In the genomic region with DNA sequence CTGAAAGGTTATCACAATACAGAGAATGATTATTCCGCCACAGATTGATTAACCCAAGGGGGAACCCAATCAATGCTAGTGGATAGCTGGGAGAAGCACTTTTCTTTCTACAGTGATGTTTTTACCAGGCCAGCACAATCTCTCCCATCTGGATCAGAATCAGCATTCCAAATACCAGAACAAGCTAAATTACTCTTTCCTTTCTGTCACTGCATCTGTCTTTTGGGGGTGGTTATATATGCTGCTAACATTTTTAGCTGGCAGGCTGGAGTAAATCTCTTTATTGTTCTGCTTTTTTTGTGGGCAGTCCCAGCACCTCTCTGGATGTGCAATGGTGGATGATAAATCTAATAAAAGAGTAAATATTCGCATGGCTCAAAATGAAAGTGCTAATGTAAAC, we compare ENCODE assay signal across 23 mouse cellular contexts.
DNase-seq lines count a peak whose midpoint lies in the region; ATAC-seq lines count a peak whose summit lies in the region.
"Had no signal": no experiment of that assay in that cellular context is flagged by ENCODE, and none has a peak within 500 bp of the region (broad histone marks: within the 10 kb centered on the region; RNA-seq: fewer than 3 reads in every experiment).

No protein-coding gene starts in this region.

- intact Hi-C loops in left cerebral cortex, postnatal 25 days (cut with DNase I): no loop called here

- no peaks in the 10 kb centered on the region for H3K9me3 ChIP-seq in forebrain, embryonic 15.5 days
- H3K9me3 ChIP-seq: embryonic facial prominence, embryonic 12.5 days; embryonic facial prominence, embryonic 15.5 days; hindbrain, embryonic 12.5 days; hindbrain, embryonic 15.5 days had no signal

- H3K27ac ChIP-seq in forebrain, embryonic 15.5 days (replicated peaks): no peak overlapping the region
- H3K27ac ChIP-seq: embryonic facial prominence, embryonic 12.5 days; embryonic facial prominence, embryonic 15.5 days; gastrocnemius, adult 2 months; hindbrain, embryonic 12.5 days; hindbrain, embryonic 15.5 days had no signal

- no peak overlapping the region for H3K9ac ChIP-seq in forebrain, embryonic 15.5 days (replicated peaks)
- H3K9ac ChIP-seq: embryonic facial prominence, embryonic 12.5 days; embryonic facial prominence, embryonic 15.5 days; hindbrain, embryonic 12.5 days; hindbrain, embryonic 15.5 days had no signal

- H3K4me2 ChIP-seq in forebrain, embryonic 15.5 days (replicated peaks): no peak overlapping the region
- H3K4me2 ChIP-seq: embryonic facial prominence, embryonic 12.5 days; embryonic facial prominence, embryonic 15.5 days; heart, embryonic 11.5 days; hindbrain, embryonic 12.5 days; hindbrain, embryonic 15.5 days had no signal

- no peaks in the 10 kb centered on the region for H3K4me1 ChIP-seq in forebrain, embryonic 15.5 days
- H3K4me1 ChIP-seq: embryonic facial prominence, embryonic 12.5 days; embryonic facial prominence, embryonic 15.5 days; hindbrain, embryonic 12.5 days; hindbrain, embryonic 15.5 days had no signal

- no peak overlapping the region for H3K4me3 ChIP-seq in forebrain, embryonic 15.5 days
- H3K4me3 ChIP-seq: embryonic facial prominence, embryonic 12.5 days; embryonic facial prominence, embryonic 15.5 days; gastrocnemius, adult 2 months; hindbrain, embryonic 12.5 days; hindbrain, embryonic 15.5 days had no signal

- no peak for ATAC-seq in forebrain, embryonic 15.5 days (replicated peaks)
- ATAC-seq: activated CD4-positive, CD25-positive, alpha-beta regulatory T cell, adult 4 months; CD4-positive, CD25-positive, alpha-beta regulatory T cell, adult 4 months; forebrain, embryonic 14.5 days had no signal

- H3K27me3 ChIP-seq in forebrain, embryonic 15.5 days: no peaks in the 10 kb centered on the region
- H3K27me3 ChIP-seq: embryonic facial prominence, embryonic 12.5 days; embryonic facial prominence, embryonic 15.5 days; hindbrain, embryonic 12.5 days; hindbrain, embryonic 15.5 days had no signal

- peak; percentile 9 to 77 for DNase-seq in left cerebral cortex, postnatal 25 days (ENCODE audit: low spot score in 2 of 2)
- DNase-seq in left cerebral cortex, adult 11 months (ENCODE audit: low spot score): no peak
- DNase-seq in 3T3-L1 (ENCODE audit: low read depth, low spot score): peak; percentile 18
- peak; percentile 50 for DNase-seq in brain, adult 2 months (ENCODE audit: low read depth, low spot score)
- no peak for DNase-seq in c-Kit-positive CD71-positive TER-119-positive erythroid progenitor cells, embryonic 14.5 days (ENCODE audit: low spot score)
- DNase-seq: adrenal gland, adult 8-10 months; adrenal gland, postnatal 25 days; cerebellum, adult 11 months; cerebellum, adult 2 months; cerebellum, adult 9-11 months; cerebellum, postnatal 25 days; gastrocnemius, adult 2 months; gastrocnemius, postnatal 14 days; heart, adult 11 months had no signal

- H3K36me3 ChIP-seq in forebrain, embryonic 15.5 days: no peaks in the 10 kb centered on the region
- H3K36me3 ChIP-seq: embryonic facial prominence, embryonic 12.5 days; embryonic facial prominence, embryonic 15.5 days; hindbrain, embryonic 12.5 days; hindbrain, embryonic 15.5 days had no signal

- 74% methylated on average over 2 of the region's 2 CpGs for WGBS in forebrain, embryonic 15.5 days

Comparison
In these comparisons a context has a peak if more than half of its experiments do, and no peak if none do; other contexts are left out.
1. DNase-seq: peak in left cerebral cortex, postnatal 25 days (2 of 2), 3T3-L1 (single experiment) and brain, adult 2 months (single experiment); none in left cerebral cortex, adult 11 months (single experiment) and c-Kit-positive CD71-positive TER-119-positive erythroid progenitor cells, embryonic 14.5 days (single experiment).